Mouse (Mus musculus) small intestine, adult 2 months (tissue): ENCODE measurements at regions not wholly inside any gene's neighbourhood (a gene's known extent, or its start where the extent isn't known, plus 50 kb on each side); places are given as distances from the start of the nearest gene placed in this dataset.

ENCODE experiments used
- H3K27ac ChIP-seq: fragments of 200-500 bp; 2 replicates; pipeline ENCODE4 v1.5.1; 2012; ENCODE audit warnings: low read depth, low read length, control low read depth, inconsistent platforms; ENCODE audit not compliant: insufficient read depth
- H3K27me3 ChIP-seq: fragments of 200-500 bp; 2 replicates; pipeline ENCODE4 v1.6.1; 2012; ENCODE audit warnings: mild to moderate bottlenecking, moderate library complexity, low read length, inconsistent platforms; ENCODE audit not compliant: control insufficient read depth, insufficient read depth
- H3K36me3 ChIP-seq: fragments of 200-500 bp; 2 replicates; pipeline ENCODE4 v1.6.1; 2012; ENCODE audit warnings: mild to moderate bottlenecking, low read length, control low read depth, inconsistent platforms; ENCODE audit not compliant: control insufficient read depth, insufficient read depth
- H3K4me1 ChIP-seq: fragments of 200-500 bp; 2 replicates; pipeline ENCODE4 v1.6.1; 2012; ENCODE audit warnings: low read length, inconsistent platforms, mixed read lengths; ENCODE audit not compliant: control insufficient read depth, insufficient read depth, insufficient read length
- H3K4me3 ChIP-seq: fragments of 200-500 bp; 2 replicates; pipeline ENCODE4 v1.5.1; 2012; ENCODE audit warnings: low read depth, mild to moderate bottlenecking, control low read depth, inconsistent platforms, low read length, moderate library complexity
- CTCF ChIP-seq: fragments of 200-500 bp; IDR thresholded peaks from 2 replicates; pipeline ENCODE4 v1.5.1; 2012; ENCODE audit warnings: low read depth, mild to moderate bottlenecking, control low read depth, inconsistent platforms, low read length, moderate library complexity, mixed read lengths; ENCODE audit not compliant: insufficient replicate concordance, insufficient read length; ENCODE audit errors: extremely low read depth
- POLR2A ChIP-seq: fragments of 200-500 bp; IDR thresholded peaks from 2 replicates; pipeline ENCODE4 v1.6.1; 2012; ENCODE audit warnings: low read depth, mild to moderate bottlenecking, control low read depth, inconsistent platforms, low read length, moderate library complexity
- WGBS: fragments of 180-500 bp; shearing (Covaris S2); methylation state at CpG from one replicate; pipeline ENCODE4 v1.1.7; 2018; 5-methylcytosine and 5-hydroxymethylcytosine counted together

DNA sequence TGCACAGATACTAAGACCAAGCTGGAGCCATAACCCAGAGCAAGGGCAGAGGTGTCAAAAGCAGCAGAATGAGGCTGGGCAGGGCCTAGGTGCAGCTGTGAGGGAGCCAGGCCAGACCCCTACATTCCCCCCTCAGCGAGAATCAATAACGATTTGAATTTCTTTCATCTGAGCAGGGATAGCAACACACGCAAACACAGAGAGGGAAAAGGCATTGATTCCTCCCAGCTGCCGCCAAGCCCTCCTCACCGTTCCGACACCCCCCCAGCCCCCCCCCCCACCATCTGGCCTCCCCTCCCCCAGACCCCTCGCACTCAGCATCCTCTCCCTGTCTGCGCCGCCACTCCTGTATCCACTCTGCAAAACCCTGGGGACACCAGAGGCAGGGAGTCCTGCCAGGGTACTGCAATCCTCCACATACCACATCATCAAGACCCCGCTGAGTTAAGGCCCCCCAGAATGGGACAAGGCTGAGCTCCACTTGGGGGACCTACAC lies 166.9 kb downstream of the 3100002H09Rik start:
- H3K36me3 ChIP-seq, result no peaks in the 10 kb centered on the region
- no peaks in the 10 kb centered on the region for H3K4me1 ChIP-seq
- 0 out of 2 replicates have a peak, but pooled peaks cover 5% of the 10 kb centered on the region for H3K27me3 ChIP-seq
- TF ChIP-seq CTCF, result no peak
- no peak for TF ChIP-seq POLR2A
- H3K4me3 ChIP-seq, result no peak overlapping the region
- no peak overlapping the region for H3K27ac ChIP-seq
- 8% methylated on average over 8 of the region's 10 CpGs for WGBS

DNA sequence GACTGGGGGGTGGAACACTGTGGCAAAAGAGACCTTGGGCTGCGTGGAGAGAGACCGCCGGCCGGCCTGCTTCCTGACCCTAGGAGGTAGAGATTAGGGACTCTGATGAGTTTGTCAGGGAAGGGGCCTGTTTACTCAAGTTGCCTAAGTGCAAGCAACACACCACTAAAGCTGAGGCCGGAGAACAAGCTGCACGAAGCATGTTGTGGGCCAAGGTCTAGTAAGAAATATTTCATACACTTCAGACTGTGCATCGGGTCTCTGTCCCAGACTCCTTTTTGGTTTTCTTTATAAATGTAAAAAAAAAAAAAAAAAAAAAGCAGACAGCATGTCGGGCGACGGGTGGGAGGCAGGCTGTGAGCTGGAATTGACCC lies 167.5 kb downstream of the 3100002H09Rik start:
- WGBS, result 23% methylated on average over 10 of the region's 10 CpGs
- Histone ChIP-seq H3K36me3 (no peaks in the 10 kb centered on the region), H3K27me3 (0 out of 2 replicates have a peak, but pooled peaks cover 5% of the 10 kb centered on the region), H3K27ac (no peak overlapping the region), H3K4me1 (no peaks in the 10 kb centered on the region), H3K4me3 (no peak overlapping the region)
- TF ChIP-seq CTCF (no peak), POLR2A (no peak)

DNA sequence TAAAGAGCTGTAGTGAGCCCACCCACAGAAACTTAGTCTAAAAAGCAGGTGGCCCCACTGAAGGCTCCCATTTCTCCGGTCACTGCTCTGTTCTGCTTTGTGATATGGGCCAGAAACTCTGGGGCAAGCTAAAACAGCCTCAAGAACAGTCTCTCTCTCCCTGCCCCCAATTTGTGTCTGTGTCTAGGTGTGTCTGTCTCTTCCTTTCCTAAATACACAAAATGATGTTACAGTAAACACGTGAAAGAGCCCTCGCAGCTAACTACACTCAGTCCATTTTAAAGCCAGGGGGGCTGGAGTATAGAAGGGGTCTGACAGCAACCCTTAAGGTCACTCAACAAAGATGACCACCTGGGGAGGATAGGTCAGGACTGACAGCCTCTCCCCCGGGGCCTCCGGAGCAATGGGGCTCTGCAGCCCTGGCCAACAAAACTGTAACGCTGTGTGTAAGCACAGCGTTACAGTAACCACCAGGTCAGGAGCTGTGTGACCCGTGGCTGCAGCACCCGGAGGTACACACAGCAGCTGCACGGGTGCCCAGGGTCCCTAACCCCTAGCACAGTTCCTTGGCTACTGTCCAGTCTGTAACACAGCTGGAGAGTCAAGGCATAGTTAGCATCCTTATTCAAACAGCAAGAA lies 168.0 kb downstream of the 3100002H09Rik start:
- H3K36me3 ChIP-seq, result no peaks in the 10 kb centered on the region
- H3K4me3 ChIP-seq, result no peak overlapping the region
- no peaks in the 10 kb centered on the region for H3K4me1 ChIP-seq
- no peak overlapping the region for H3K27ac ChIP-seq
- TF ChIP-seq POLR2A (no peak), CTCF (no peak)
- H3K27me3 ChIP-seq, result 0 out of 2 replicates have a peak, but pooled peaks cover 5% of the 10 kb centered on the region
- 16% methylated on average over 10 of the region's 10 CpGs for WGBS

DNA sequence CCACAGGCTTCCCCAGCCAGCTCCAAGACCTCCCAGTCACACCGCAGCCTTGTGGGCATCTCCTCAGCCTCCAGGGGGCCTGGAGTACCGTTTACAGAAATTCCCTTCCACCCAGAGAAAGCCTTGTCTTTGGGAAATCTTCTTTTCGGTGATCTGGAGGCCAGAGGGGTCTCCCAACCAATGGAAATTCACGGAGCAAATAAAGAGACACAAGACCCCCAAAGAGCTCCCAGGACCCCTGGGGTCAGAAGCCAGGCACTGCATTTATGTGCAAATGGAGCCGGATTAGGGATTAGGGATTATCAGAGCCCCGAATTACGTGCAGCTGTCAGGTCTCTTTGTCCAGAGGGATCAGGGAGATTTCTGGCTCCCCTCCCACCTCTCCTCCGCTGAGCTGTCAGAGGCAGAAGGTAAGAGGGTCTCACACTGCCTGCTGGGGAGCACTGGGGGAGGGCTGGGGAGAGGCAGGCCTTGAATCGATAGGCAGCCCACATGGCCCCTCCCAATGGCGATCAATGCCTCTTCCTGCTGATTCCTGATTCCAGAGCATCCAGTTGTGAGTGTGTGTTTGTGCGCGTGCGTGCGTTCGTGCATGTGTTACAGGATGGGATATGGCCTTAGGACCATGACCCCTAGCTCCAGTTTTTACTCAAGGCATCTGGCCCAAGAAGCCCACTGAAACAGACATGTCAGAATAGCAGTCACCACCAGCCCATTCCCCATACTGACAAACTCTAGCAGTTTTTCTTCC lies 168.7 kb downstream of the 3100002H09Rik start:
- Histone ChIP-seq H3K36me3 (no peaks in the 10 kb centered on the region), H3K27me3 (0 out of 2 replicates have a peak, but pooled peaks cover 5% of the 10 kb centered on the region), H3K27ac (no peak overlapping the region), H3K4me3 (no peak overlapping the region), H3K4me1 (no peaks in the 10 kb centered on the region)
- WGBS, result 24% methylated on average over 15 of the region's 15 CpGs
- no peak for TF ChIP-seq CTCF

DNA sequence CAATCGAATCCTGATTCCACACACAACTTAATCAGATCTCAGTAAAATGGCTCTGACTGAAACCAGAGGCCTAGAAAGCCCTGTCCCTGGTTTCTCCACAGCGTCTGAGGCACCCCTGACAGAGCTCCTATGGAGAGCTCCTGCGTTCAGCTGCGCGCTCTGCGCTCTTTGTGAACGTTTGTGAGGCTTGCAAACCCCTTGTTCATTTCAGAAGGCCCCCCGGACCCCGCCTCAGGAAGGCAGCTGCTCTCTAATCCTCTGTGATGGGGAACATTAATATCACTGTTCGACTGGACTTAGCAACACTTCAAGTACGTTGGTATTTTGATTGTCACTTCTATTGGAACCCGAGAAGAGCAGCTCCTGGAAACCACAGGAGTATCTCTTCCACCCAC lies 175.6 kb downstream of the 3100002H09Rik start:
- WGBS, result 47% methylated on average over 12 of the region's 12 CpGs
- Histone ChIP-seq H3K36me3 (no peaks in the 10 kb centered on the region), H3K4me3 (no peak overlapping the region), H3K4me1 (no peaks in the 10 kb centered on the region), H3K27ac (no peak overlapping the region), H3K27me3 (no peaks in the 10 kb centered on the region)
- TF ChIP-seq CTCF, result no peak
- no peak for TF ChIP-seq POLR2A

DNA sequence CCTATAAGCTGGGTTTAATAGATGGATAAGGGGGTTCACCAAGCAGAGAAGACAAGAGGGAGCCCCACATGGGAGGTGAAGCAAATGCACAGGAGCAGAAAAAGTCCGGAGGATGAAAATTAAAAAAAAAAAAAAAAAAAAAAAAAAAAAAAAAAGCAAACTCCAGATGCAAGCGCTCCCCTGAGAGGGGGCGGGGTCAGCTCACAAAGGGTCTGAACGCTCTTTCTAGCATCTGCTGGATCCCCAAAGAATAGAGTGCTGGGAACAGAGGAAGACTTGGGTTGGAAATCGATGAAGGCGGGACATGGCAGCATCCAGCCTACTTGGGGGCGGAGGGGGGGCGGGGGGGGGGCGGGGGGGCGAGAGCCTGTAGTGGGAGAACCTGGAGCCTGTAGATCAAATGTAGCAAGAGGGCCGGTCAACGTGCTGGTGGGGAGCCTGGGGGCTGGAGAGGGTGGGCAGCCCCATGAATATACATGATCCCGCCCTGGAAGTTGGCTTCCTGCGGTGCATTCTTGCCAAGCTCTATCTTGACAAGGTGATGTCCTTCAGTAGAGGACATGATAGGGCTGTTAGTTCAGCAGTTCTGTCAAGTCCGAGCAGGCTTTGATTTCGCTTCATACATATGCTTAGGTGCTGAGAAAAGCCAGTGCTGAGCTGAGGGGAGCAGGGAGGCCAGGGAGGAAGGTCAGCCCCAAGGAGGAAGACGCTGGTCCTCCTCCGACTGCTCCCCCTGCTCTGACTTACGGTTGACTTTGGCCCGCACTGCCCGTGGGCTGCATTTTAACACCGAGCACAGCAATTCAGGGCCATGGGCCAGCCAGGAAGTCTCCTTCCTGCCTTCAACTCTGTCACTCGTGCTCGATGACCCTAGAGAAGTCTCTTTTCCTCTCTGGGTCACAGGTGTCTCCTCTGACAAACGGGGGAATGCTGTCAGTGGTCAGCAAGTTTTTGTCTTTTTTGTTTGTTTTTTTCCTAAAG lies 176.3 kb downstream of the 3100002H09Rik start:
- Histone ChIP-seq H3K4me3 (no peak overlapping the region), H3K27me3 (no peaks in the 10 kb centered on the region), H3K4me1 (no peaks in the 10 kb centered on the region), H3K27ac (no peak overlapping the region), H3K36me3 (no peaks in the 10 kb centered on the region)
- TF ChIP-seq CTCF (no peak), POLR2A (no peak)
- 21% methylated on average over 24 of the region's 25 CpGs for WGBS

DNA sequence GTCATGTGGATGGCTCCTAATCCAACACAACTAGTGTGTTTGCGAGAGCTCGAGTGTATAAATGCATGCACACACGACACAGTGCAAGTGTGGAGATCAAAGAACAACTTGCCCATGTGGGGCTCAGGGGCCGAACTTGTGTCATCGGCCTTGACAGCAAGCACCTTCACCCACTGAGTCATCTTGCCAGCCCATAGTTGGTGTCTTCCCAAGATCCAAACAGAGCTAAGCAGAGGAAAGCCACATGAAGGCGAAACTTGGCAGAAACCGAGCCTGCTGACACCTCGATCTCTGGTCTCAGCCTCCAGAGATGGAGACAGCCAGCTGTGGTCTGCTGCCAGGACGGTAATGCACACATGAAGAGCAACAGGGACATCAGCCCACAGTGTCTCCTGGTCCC lies 177.1 kb downstream of the 3100002H09Rik start:
- no peak overlapping the region for H3K27ac ChIP-seq
- H3K36me3 ChIP-seq, result no peaks in the 10 kb centered on the region
- no peaks in the 10 kb centered on the region for H3K27me3 ChIP-seq
- WGBS, result 79% methylated on average over 9 of the region's 9 CpGs
- TF ChIP-seq CTCF (no peak), POLR2A (no peak)
- H3K4me1 ChIP-seq, result no peaks in the 10 kb centered on the region
- no peak overlapping the region for H3K4me3 ChIP-seq
